Mouse (Mus musculus) hindbrain, embryonic 14.5 days (tissue): ENCODE data around the gene Snd1. TPM values are rescaled to one million over a fixed set of nuclear protein-coding genes. Genes with fewer than 3 reads are reported as not detected.
"Not testable (repeated sequence)": the region's sequence is repeated elsewhere in the genome, so short reads cannot be mapped to it uniquely, and the experiment has no call there.

Experiments used
- ATAC-seq: fragments of 200-750 bp; cut with Nextera tagmentation; 2 replicates; pipeline ENCODE4 v1.8.0; 2017; ENCODE audit warnings: moderate number of reproducible peaks, mild to moderate bottlenecking, moderate TSS enrichment, moderate library complexity; ENCODE audit not compliant: low FRiP score
- DNase-seq: peaks from one replicate; pipeline ENCODE4 v3.0.0-alpha.2; 2015; ENCODE audit warnings: low spot score
- H3K27ac ChIP-seq: fragments of 300-500 bp; sonication (generic); 2 replicates; pipeline ENCODE4 v1.5.1; 2014; ENCODE audit warnings: mild to moderate bottlenecking, moderate library complexity
- H3K27me3 ChIP-seq: fragments of 300-500 bp; sonication (generic); 2 replicates; pipeline ENCODE4 v1.6.1; 2014; ENCODE audit warnings: mild to moderate bottlenecking, low read length, mixed read lengths; ENCODE audit not compliant: control insufficient read depth, insufficient read depth
- H3K36me3 ChIP-seq: fragments of 300-500 bp; sonication (generic); replicated peaks from 2 replicates; pipeline ENCODE4 v1.6.1; 2014; ENCODE audit not compliant: control insufficient read depth, insufficient read depth
- H3K4me1 ChIP-seq: fragments of 300-500 bp; sonication (generic); replicated peaks from 2 replicates; pipeline ENCODE4 v1.6.1; 2014; ENCODE audit warnings: antibody characterized with exemption, low read length, mixed read lengths; ENCODE audit not compliant: control insufficient read depth, insufficient read depth
- H3K4me2 ChIP-seq: fragments of 300-500 bp; sonication (generic); replicated peaks from 2 replicates; pipeline ENCODE4 v1.6.1; 2014; ENCODE audit warnings: mild to moderate bottlenecking, moderate library complexity
- H3K4me3 ChIP-seq: fragments of 300-500 bp; sonication (generic); replicated peaks from 2 replicates; pipeline ENCODE4 v1.5.1; 2014; ENCODE audit warnings: mild to moderate bottlenecking, low read length
- H3K9ac ChIP-seq: fragments of 300-500 bp; sonication (generic); 2 replicates; pipeline ENCODE4 v1.6.1; 2014
- H3K9me3 ChIP-seq: fragments of 300-500 bp; sonication (generic); 2 replicates; pipeline ENCODE4 v1.6.1; 2016; ENCODE audit warnings: low read length; ENCODE audit not compliant: control insufficient read depth
- WGBS: fragments of 180-500 bp; shearing (Covaris S2); extraction: QIAGEN DNeasy Blood & Tissue Kit; methylation state at CpG from one replicate; pipeline ENCODE4 v1.1.7; 2014; 5-methylcytosine and 5-hydroxymethylcytosine counted together
- polyA plus RNA-seq: library from polyadenylated mRNA; unstranded; fragments of >200 nt; fragmentation: Nextera tagmentation; extraction: Ambion mirVana; gene quantifications from 2 replicates; pipeline ENCODE4 v1.2.1, GENCODE M21; 2014

Gene Snd1
- polyA plus RNA-seq, 1 experiment from 2014 or later: 79.1 TPM

GRCm38 (mm10) chr6:28909866-28910265 lies 434.9 kb downstream of the Snd1 start:
- ATAC-seq: no peak
- no peaks in the 10 kb centered on the region for H3K27me3 ChIP-seq
- WGBS: 84% methylated on average over 15 of the region's 15 CpGs
- H3K9ac ChIP-seq: no peak overlapping the region
- no peak for DNase-seq
- no peaks in the 10 kb centered on the region for H3K36me3 ChIP-seq
- H3K4me3 ChIP-seq: no peak overlapping the region
- no peak overlapping the region for H3K27ac ChIP-seq
- no peaks in the 10 kb centered on the region for H3K9me3 ChIP-seq
- H3K4me2 ChIP-seq: no peak overlapping the region
- H3K4me1 ChIP-seq: peaks cover 7% of the 10 kb centered on the region; the same call in 1 of the 2 replicates

- no peaks in the 10 kb centered on the region; the same call in 1 of the 2 replicates for H3K4me1 ChIP-seq
These were observed 440.0 kb downstream of the Snd1 start for GRCm38 (mm10) chr6:28914981-28915380.

GRCm38 (mm10) chr6:28916630-28917029 lies 441.7 kb downstream of the Snd1 start:
- no peak overlapping the region for H3K4me3 ChIP-seq
- no peaks in the 10 kb centered on the region for H3K27me3 ChIP-seq
- DNase-seq (no peak), ATAC-seq (no peak)
- no peaks in the 10 kb centered on the region for H3K36me3 ChIP-seq
- H3K4me1 ChIP-seq: no peaks in the 10 kb centered on the region; the same call in 1 of the 2 replicates
- no peak overlapping the region for H3K9ac ChIP-seq
- H3K27ac ChIP-seq: no peak overlapping the region
- 0 out of 2 replicates have a peak, but pooled peaks cover 3% of the 10 kb centered on the region for H3K9me3 ChIP-seq
- no peak overlapping the region for H3K4me2 ChIP-seq
- WGBS: 57% methylated on average over 8 of the region's 8 CpGs

More at GRCm38 (mm10) chr6:28914981-28915380, 440.0 kb downstream of the Snd1 start:
- H3K9ac ChIP-seq: no peak overlapping the region
- WGBS: 32% methylated on average over 1 of the region's 1 CpGs
- no peak overlapping the region for H3K4me3 ChIP-seq
- 0 out of 2 replicates have a peak, but pooled peaks cover 3% of the 10 kb centered on the region for H3K9me3 ChIP-seq
- ATAC-seq (no peak), DNase-seq (no peak)
- H3K27ac ChIP-seq: no peak overlapping the region
- H3K4me2 ChIP-seq: no peak overlapping the region
- H3K27me3 ChIP-seq: no peaks in the 10 kb centered on the region
- H3K36me3 ChIP-seq: no peaks in the 10 kb centered on the region

DNA sequence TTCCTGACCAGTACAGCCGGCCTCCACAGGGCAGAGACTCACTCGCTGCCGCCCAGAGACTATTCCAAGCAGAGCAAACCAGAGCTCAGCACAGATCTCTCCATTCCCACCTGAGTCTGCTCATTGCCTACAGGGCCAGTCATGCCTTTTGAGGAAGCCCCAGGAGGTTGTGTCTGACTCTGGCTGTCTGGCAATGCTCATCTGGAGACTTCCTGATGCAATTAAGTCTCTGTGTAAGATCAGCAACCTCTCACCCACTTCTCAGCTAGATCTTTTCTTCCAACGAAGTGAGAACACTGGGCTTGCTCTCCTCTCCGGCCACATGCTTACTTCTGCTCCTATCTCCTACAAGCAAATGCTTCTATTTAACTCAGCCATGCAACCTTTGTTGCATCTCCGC lies 444.4 kb downstream of the Snd1 start:
- Histone ChIP-seq H3K9ac (no peak overlapping the region), H3K27ac (no peak overlapping the region), H3K9me3 (0 out of 2 replicates have a peak, but pooled peaks cover 3% of the 10 kb centered on the region), H3K4me2 (no peak overlapping the region), H3K36me3 (no peaks in the 10 kb centered on the region), H3K27me3 (no peaks in the 10 kb centered on the region), H3K4me1 (no peaks in the 10 kb centered on the region; the same call in 1 of the 2 replicates), H3K4me3 (no peak overlapping the region)
- no peak for DNase-seq
- WGBS: 67% methylated on average over 6 of the region's 6 CpGs
- ATAC-seq: no peak

- no peaks in the 10 kb centered on the region; the same call in 1 of the 2 replicates for H3K4me1 ChIP-seq
- H3K9ac ChIP-seq: no peak overlapping the region
- no peak overlapping the region for H3K27ac ChIP-seq
- no peak overlapping the region for H3K4me2 ChIP-seq
- WGBS: 88% methylated on average over 12 of the region's 12 CpGs
- no peaks in the 10 kb centered on the region for H3K36me3 ChIP-seq
- DNase-seq: no peak
- no peaks in the 10 kb centered on the region for H3K27me3 ChIP-seq
- H3K9me3 ChIP-seq: no peaks in the 10 kb centered on the region
- no peak overlapping the region for H3K4me3 ChIP-seq
- ATAC-seq: no peak
These were observed 447.4 kb downstream of the Snd1 start for GRCm38 (mm10) chr6:28922371-28922770.

DNA sequence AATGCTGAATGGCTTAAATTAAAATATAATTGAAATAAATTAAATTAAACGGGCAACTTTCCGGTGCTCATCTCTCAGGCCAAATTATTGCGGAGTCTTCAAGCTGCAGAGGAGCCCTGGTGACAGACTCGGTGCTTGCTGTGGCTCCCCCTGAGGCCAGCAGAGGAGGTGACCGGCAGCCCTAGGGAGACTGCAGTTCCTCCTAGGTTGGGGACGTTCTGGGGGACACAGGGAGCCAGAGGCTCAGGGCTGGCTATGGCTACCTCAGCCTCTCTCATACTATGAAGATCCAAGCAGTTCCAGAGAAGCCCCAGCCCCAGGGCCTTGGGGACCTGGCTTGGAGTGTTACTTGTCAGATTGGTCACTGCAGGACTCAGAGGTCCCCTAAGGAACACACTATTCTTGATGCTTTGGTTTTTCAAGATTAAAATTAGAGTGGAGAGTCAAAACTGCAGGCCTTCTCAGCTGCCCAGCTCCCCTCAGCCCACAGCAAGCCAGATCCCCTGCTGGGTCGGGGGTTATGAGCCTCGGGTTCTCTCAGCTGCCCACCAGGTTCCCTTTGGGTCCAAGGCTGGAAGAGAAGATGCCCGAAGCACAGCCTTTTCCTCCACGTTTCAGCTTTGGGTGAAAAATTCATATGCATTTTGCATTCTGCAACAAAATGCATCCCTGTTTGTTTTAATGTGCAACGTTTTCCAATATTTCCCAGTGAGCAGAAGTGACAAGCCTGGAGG lies 448.3 kb downstream of the Snd1 start:
- Histone ChIP-seq H3K36me3 (no peaks in the 10 kb centered on the region), H3K27me3 (no peaks in the 10 kb centered on the region), H3K9me3 (no peaks in the 10 kb centered on the region), H3K9ac (no peak overlapping the region), H3K4me1 (no peaks in the 10 kb centered on the region), H3K4me3 (no peak overlapping the region), H3K27ac (no peak overlapping the region), H3K4me2 (no peak overlapping the region)
- ATAC-seq (no peak), DNase-seq (no peak)
- 76% methylated on average over 11 of the region's 11 CpGs for WGBS

- WGBS: 82% methylated on average over 10 of the region's 10 CpGs
- H3K4me2 ChIP-seq: no peak overlapping the region
- H3K27me3 ChIP-seq: no peaks in the 10 kb centered on the region
- no peak overlapping the region for H3K4me3 ChIP-seq
- no peak overlapping the region for H3K27ac ChIP-seq
- H3K9me3 ChIP-seq: no peaks in the 10 kb centered on the region
- H3K36me3 ChIP-seq: no peaks in the 10 kb centered on the region
- H3K4me1 ChIP-seq: no peaks in the 10 kb centered on the region
- DNase-seq (no peak), ATAC-seq (no peak)
- no peak overlapping the region for H3K9ac ChIP-seq
These were observed 448.9 kb downstream of the Snd1 start for GRCm38 (mm10) chr6:28923837-28924236.

GRCm38 (mm10) chr6:28927987-28928386 lies 453.0 kb downstream of the Snd1 start:
- H3K27ac ChIP-seq, H3K4me2 ChIP-seq, H3K27me3 ChIP-seq, H3K9ac ChIP-seq, ATAC-seq, H3K9me3 ChIP-seq, H3K4me3 ChIP-seq, DNase-seq, H3K36me3 ChIP-seq: not testable (repeated sequence)
- 92% methylated on average over 9 of the region's 24 CpGs for WGBS
- peaks cover 20% of the 10 kb centered on the region for H3K4me1 ChIP-seq

- WGBS: 91% methylated on average over 19 of the region's 25 CpGs
- H3K9ac ChIP-seq, H3K9me3 ChIP-seq, DNase-seq, H3K4me3 ChIP-seq, H3K4me2 ChIP-seq, H3K27ac ChIP-seq, H3K27me3 ChIP-seq, ATAC-seq, H3K36me3 ChIP-seq: not testable (repeated sequence)
- H3K4me1 ChIP-seq: peaks cover 20% of the 10 kb centered on the region
These were observed 454.3 kb downstream of the Snd1 start for GRCm38 (mm10) chr6:28929169-28929803.
